Mouse (Mus musculus): Measurements from ENCODE around the gene Evi5l.
"Not testable (repeated sequence)": the region's sequence is repeated elsewhere in the genome, so short reads cannot be mapped to it uniquely, and the experiment has no call there.

Evi5l gene

GRCm38 (mm10) chr8:4238434-4239192 lies 72.2 kb downstream of the Evi5l start, which contains the start of the genes Map2k7 and Gm49320:
Gene Map2k7 (plus strand): TSS chr8:4238740.
Gene Gm49320 (plus strand): TSS chr8:4238865.
- peak; percentile 100 for DNase-seq (ENCODE audit: low spot score)

GRCm38 (mm10) chr8:4239193-4239890 lies 73.0 kb downstream of the Evi5l start:
- no peak for DNase-seq (ENCODE audit: low spot score)

- DNase-seq (ENCODE audit: low spot score): no peak
Observed at GRCm38 (mm10) chr8:4245061-4245460, 78.7 kb downstream of the Evi5l start.

- DNase-seq (ENCODE audit: low spot score): no peak
Observed at GRCm38 (mm10) chr8:4245737-4246136, 79.4 kb downstream of the Evi5l start.

- DNase-seq (ENCODE audit: low spot score): no peak
Observed at GRCm38 (mm10) chr8:4247241-4247640, 80.9 kb downstream of the Evi5l start.

- no peak for DNase-seq (ENCODE audit: low spot score)
Observed at GRCm38 (mm10) chr8:4247951-4248540, 81.7 kb downstream of the Evi5l start, which contains the start of gene Tgfbr3l. Gene Tgfbr3l (plus strand): TSS chr8:4248214.

- DNase-seq (ENCODE audit: low spot score): peak; percentile 58
Observed at GRCm38 (mm10) chr8:4249213-4249612, 82.8 kb downstream of the Evi5l start.

GRCm38 (mm10) chr8:4250306-4250970 lies 84.1 kb downstream of the Evi5l start:
- peak; percentile 84 for DNase-seq (ENCODE audit: low spot score)

GRCm38 (mm10) chr8:4252116-4252760 lies 85.9 kb downstream of the Evi5l start:
- no peak for DNase-seq (ENCODE audit: low spot score)

- peak; percentile 98 for DNase-seq (ENCODE audit: low spot score)
Observed at GRCm38 (mm10) chr8:4252934-4253841, 86.8 kb downstream of the Evi5l start, which contains the start of gene Snapc2. Gene Snapc2 (plus strand): TSS chr8:4253080.

GRCm38 (mm10) chr8:4254001-4254400 lies 87.6 kb downstream of the Evi5l start:
- DNase-seq (ENCODE audit: low spot score): no peak

GRCm38 (mm10) chr8:4255471-4255870 lies 89.1 kb downstream of the Evi5l start:
- DNase-seq (ENCODE audit: low spot score): not testable (repeated sequence)

GRCm38 (mm10) chr8:4256911-4257310 lies 90.5 kb downstream of the Evi5l start:
- no peak for DNase-seq (ENCODE audit: low spot score)

- no peak for DNase-seq (ENCODE audit: low spot score)
Observed at GRCm38 (mm10) chr8:4257350-4257749, 91.0 kb downstream of the Evi5l start.

GRCm38 (mm10) chr8:4258233-4258632 lies 91.9 kb downstream of the Evi5l start:
- DNase-seq (ENCODE audit: low spot score): peak; percentile 90

GRCm38 (mm10) chr8:4258678-4259077 lies 92.3 kb downstream of the Evi5l start:
- peak; percentile 83 for DNase-seq (ENCODE audit: low spot score)

GRCm38 (mm10) chr8:4259125-4259804 lies 92.9 kb downstream of the Evi5l start, which contains the start of gene Ctxn1:
Gene Ctxn1 (minus strand): TSS chr8:4259274.
- DNase-seq (ENCODE audit: low spot score): peak; percentile 96

GRCm38 (mm10) chr8:4259805-4260170 lies 93.4 kb downstream of the Evi5l start:
- DNase-seq (ENCODE audit: low spot score): no peak

All from embryo, embryonic 10.5 days (tissue).